Mouse (Mus musculus) large intestine, adult 2 months (tissue): ENCODE results near the gene Fbn1. TPM values are rescaled to one million over a fixed set of nuclear protein-coding genes. Genes with fewer than 3 reads are reported as not detected.

Experiments used
- DNase-seq: peaks from one replicate; pipeline ENCODE4 v3.0.0-alpha.2; 2012; ENCODE audit warnings: low read depth, low spot score
- WGBS: fragments of 180-500 bp; shearing (Covaris S2); methylation state at CpG from one replicate; pipeline ENCODE4 v1.1.7; 2018; 5-methylcytosine and 5-hydroxymethylcytosine counted together
- polyA plus RNA-seq: library from polyadenylated mRNA; depleted of rRNA; stranded (reverse); fragments of >200 nt; gene quantifications from 2 replicates; pipeline ENCODE4 v1.2.3, GENCODE M21; 2012

Fbn1 gene
- polyA plus RNA-seq, 1 experiment: 4.2 TPM

DNA sequence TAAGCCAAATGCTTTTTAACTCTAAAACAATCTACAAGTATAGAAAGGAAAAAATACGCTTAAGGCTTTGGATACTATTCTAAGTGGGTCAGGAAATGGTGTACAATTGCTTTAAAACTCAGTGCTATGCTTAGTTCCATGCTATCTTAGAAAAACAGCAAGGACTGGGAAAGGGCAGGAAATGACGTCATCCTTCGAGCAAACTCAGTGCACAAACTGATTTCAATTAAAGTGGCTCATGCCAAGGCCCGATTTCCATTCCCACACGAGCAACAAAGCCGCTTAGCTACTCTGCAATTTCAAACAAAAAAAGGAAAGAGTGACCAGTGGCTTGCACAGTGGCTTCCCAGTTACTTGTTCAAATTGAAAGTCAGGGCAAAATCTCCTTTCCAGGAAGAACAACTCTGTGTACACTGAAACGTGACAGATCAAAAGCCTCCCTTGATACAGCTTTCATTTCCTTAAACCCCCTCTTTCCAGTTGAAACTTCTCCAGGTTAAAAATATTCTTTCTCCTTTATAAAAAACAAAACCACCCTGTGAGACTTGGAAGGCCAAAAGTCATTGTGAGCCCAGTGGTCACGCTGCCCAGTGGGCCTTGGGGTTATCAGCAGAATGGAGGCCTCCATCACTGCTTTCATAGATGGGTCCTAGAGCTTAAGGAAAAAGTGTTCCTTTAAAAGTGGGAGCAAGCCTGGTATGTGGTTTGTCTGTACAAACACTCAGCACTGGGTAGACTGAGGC, 37.1 kb downstream of the Fbn1 start:
- DNase-seq: no peak
- WGBS: 50% methylated on average over 8 of the region's 8 CpGs

DNA sequence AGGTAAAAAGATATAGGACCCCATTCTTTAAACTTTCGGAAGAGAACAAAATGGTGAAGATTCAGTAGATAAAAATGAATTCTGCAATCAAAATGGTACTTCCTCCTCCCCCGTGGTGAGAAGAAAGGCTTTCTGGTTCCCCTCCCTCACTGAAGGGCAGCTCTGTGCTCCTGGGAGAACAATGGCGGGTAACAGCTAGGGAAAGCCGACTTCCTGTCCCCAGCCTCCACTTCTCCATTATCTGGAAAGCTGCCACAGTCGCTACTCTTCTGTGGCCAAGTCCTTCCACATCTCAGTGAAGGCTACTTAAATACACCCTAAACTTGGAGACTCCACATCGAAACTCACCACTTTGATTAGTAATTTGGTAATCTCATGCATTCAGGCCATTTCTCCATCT, 43.8 kb downstream of the Fbn1 start:
- WGBS: 80% methylated on average over 6 of the region's 6 CpGs
- DNase-seq: no peak

DNA sequence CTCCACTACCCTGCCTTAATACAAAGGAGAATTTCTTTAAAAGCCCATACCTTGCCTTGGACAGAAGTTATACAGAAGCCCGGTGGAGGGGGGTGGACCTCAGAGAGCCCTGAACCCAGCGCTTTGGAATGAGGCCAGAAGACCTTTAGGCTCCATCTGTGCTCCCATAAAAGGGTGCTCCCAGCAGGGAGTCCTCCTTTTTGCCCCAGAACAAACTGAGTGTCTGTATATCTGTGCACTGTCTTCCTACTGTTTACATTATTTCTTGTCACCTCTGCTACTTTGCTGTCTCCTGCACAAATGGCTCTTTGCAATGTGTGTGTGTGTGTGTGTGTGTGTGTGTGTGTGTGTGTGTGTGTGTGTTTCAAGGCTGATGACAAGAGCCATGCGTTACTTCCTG, 48.7 kb downstream of the Fbn1 start:
- DNase-seq: no peak
- 61% methylated on average over 3 of the region's 3 CpGs for WGBS

DNA sequence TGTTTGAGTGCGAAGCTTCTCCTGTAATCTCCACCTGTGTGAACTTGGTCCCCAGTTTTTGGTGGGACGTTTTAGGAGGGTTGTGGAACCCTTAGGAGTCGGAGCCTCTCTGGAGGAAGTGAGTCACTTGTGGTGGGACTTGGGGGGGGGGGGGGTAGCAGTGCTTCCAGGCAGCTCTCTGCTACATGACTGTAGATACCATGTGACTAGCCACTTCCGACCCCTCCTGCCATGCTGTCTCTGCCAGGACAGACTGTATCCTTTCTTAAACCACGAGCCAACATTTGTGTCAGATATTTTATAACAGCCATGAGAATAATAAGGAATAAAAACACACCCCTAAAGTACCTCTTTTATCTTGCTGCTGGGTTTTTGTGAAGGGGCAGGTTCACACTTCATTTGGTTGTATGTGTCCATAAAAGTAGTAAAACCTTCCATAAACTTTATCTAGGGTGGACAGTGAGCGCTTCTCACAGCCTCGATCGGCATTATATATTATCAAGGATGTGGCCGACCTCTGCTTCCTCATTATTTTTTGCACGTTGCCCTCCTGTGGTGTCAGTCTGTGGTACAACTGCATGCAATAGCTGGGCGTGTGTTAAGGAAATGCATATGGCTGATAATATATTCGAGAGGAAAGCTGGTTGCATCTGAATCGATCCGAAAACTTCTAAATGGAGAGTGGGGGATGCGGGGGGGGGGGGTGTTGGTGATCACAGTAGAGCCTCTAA, 51.6 kb downstream of the Fbn1 start:
- no peak for DNase-seq
- WGBS: 51% methylated on average over 15 of the region's 15 CpGs

DNA sequence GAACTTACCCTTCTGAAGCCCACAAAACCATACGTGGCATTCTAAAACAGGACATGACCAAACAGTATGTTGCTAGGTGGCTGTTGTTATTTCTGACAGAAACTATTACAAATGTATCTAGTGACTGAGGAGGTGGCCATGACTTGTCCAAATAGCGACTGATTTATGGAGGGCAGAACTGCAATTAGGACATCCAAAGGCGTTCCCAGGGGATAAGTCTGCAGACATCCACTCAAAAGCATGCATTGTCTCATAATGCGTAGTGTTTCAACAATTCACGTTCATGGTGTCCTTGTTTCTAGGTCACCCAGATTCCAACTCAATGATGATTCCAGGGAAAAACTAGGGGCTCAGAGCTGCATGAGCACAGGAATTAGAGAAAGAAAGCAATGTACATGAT, 53.0 kb downstream of the Fbn1 start:
- WGBS: 68% methylated on average over 5 of the region's 5 CpGs
- DNase-seq: no peak

DNA sequence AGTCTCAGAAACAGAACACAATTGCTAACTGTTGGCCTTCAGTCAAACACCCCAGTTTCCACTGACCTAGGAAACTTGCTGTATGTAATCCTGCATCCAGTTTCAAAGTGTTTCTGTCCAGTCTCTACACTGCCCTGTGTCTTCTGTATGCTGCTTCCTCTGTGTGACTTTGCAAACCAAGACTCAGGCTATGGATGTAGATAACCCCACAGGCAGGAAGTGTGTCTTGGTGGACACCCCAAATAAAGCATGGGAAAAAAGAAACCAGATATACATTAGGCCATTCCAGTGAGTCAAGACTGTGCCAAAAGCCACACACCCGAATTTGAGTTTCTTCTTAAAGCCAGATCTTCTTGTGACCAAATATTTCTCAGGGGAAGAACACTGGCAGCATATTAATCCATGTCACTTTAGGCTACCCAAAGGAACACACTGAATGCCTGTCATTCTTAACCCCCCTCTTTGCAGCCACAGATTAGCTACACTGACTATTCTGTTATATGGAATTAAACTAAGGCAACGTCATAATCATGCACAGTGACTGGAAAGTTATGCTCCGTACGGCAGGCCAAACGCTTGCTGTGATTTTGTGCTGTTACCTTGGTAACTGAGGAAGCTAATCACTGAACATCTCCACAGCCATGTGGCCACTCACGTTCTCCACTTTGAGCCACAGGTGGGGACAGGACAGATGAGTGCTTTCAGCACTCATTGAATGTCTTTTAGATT, 55.3 kb downstream of the Fbn1 start:
- 70% methylated on average over 6 of the region's 6 CpGs for WGBS

DNA sequence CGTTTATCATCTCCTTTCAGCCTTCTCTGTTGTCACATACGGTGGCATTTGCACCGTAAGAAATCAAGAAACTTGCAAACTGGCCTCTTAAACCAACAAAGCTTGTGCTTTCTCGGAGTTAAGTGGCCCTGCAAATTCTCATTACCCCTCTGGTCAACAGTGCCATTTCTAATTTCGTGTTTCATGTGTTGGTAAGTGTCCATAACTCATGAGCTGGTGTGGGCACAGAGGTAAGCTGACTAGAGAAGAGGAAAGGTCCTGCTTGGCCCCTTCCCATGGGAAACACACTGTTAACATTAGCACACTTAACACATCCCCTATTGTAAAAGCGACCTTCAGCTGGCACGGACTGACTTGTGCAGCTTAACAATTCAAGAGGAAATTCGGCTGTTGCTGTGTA, 58.4 kb downstream of the Fbn1 start:
- no peak for DNase-seq
- WGBS: 46% methylated on average over 8 of the region's 8 CpGs

More for the DNA sequence above, 55.3 kb downstream of the Fbn1 start:
- no peak for DNase-seq

DNA sequence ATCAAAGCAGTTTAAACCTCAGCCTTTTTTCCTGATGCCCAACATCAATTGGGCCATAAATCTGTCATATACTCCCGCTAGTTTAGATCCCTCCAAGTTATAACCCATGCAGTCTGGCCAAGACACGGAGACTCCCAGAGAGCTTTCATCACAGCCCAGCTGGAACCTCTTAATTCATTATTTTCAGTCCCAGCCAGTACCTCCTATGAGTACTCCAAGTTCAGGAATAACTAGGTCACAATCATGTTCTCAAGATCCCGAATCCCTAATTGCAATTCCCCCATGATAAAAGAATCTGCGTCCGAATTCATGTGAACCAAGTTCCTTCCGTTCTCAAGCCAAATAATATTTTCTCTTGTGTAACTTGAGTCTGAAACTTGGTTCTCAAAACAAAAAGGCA, 58.9 kb downstream of the Fbn1 start:
- 50% methylated on average over 6 of the region's 6 CpGs for WGBS
- no peak for DNase-seq

DNA sequence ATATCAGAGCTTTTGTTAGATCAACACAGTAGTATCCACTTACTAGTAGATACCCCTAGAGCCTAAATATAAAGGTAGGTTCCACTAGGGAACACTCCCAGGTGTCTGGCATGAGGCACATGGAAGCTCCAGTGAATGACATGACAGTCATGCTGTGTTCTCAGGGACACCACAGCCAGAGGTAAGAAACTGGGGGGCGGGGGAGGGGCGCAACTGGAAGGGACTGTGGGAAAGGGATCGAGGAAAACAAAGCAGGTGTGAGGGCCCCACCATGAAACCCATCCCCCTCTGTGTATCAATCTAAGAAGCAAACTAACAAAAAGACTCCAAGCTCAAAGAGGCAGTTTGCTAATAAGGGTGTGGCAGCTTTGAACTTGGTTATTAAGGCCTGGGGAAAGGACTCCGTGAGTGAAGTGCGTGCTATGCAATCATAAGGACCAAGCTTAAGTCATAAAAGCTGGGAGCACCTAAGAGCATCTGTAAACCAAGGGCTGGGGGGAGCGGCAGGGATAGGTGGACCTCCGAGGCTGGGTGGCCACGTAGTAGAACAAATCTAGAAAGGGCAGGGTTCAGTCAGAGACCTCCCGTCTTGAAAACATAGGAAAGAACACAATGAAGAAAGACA, 60.4 kb downstream of the Fbn1 start:
- DNase-seq: no peak
- WGBS: 44% methylated on average over 9 of the region's 9 CpGs

DNA sequence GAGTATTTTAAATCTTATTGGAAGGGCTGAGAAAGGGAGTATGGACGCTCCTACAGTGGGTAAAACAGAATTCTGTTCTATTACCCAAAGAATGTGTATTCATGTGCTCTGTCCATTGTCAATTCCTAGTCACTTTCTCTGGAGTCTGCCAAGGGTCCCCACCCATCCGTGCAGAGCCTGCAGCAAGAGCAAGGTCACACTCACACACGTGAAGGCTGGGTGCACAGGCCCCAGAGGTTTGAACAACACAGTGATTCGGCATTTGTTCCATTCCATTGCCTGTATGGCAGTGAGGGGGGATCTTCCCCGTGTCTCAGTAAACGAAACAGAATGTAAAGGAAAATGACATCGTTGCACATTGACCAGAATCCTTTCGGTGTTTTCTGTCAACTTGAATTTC, 69.4 kb downstream of the Fbn1 start:
- WGBS: 63% methylated on average over 8 of the region's 8 CpGs
- no peak for DNase-seq

DNA sequence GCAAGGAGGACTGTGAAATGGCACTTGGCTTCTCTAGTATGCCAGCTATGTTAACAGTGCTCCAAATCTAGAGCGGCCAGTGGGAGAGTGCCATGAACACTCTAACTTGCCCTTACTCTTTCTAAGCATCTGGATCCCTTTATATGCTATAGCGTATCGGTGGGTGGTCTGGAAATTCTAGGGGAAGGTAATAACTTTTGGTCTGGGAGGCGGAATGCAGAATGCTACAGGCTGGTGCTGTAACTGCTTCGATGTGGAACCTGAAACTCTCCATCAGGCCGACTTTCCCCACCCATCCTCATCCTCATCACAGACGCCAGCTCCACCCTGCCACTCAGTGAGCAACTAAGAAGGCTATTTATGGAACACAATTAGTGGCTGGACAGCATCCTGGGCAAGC, 71.6 kb downstream of the Fbn1 start:
- no peak for DNase-seq
- WGBS: 70% methylated on average over 7 of the region's 7 CpGs

DNA sequence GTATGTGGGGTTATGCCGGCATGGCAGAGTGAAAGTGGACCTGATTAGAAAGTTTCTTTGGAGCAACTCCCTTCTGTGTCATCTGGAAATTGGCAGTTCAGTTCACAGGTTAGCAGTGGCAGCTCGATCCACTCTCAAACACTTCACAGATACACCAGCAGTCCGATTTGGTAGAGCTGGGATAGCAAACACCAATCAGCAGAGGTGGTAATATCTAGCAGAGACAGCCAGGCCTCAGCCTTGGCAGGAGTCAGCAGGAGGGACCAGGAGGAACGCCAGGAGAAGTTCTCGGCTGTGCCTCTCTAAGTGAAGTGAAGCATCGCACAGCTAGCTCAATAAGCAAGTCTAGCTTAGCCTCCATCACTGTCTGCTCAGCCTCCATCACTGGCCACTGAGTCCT, 74.3 kb downstream of the Fbn1 start:
- DNase-seq: no peak
- WGBS: 84% methylated on average over 6 of the region's 6 CpGs

DNA sequence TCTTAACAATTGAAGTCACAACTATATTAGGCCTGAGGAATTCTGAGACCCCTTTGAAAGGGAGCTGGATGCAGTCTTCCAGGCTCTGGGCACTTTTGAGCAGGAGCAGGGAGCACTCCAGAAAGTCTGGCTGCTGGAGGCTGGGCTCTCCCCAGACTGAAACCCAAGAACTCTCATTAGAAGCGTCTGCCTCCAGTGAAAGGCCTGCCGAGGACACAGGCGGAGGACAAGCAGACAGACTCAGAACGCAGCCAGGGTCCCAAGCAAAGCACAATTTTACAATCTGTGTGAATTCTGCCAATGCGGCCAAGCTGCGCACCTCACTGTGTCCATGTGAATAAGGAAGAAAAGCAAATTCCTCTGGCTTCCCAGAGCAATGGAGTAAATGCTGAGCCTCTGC, 76.3 kb downstream of the Fbn1 start:
- WGBS: 63% methylated on average over 6 of the region's 6 CpGs
- no peak for DNase-seq

DNA sequence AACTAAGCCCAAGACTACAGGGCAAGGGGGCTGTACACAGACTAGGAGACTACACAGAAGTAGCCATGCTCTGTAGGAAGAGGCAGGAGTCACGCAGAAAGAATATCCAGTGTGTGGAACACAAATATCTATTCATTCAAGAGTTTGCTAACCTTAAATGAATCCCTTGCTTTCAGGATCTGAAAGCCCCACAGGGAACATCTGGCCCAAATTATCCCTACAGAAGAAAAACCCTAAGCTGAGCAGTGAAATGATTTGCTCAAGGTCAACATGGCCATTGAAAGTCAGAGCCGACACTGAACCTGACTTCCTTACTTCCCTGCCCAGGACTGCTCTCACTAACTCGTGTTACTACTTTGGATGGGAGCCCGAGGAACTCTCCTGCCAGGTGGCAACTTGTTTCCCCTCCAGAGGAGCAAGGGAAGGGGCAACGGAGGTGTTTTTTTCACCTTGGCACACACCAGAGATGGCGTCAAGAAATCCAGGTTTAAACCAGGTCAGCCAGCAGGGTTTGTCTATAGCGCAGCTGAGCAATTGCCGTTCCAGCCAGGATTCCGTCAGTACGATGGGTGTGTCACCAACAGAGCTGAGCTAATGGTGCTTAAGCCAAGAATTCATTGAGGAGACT, 78.9 kb downstream of the Fbn1 start:
- no peak for DNase-seq
- WGBS: 26% methylated on average over 10 of the region's 10 CpGs

DNA sequence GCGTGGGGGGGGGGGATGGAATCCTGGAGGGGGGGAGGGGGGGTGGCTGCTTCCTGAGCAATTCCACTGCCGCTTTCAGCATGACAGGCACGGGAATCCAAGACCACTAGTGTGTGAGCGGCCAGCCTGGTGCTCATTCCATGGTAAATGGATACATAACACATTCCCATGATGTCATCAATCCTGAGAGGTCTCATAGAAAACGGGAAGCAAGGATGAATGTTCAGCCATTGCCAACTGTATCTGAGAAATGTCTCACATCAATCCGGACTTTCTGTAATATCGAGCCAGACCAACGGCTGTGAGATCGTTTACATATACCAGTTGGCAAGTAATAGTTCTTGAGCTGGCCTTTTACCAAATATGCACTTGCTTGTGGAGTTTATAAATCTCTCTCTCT, 87.2 kb downstream of the Fbn1 start:
- 60% methylated on average over 9 of the region's 9 CpGs for WGBS
- DNase-seq: no peak

DNA sequence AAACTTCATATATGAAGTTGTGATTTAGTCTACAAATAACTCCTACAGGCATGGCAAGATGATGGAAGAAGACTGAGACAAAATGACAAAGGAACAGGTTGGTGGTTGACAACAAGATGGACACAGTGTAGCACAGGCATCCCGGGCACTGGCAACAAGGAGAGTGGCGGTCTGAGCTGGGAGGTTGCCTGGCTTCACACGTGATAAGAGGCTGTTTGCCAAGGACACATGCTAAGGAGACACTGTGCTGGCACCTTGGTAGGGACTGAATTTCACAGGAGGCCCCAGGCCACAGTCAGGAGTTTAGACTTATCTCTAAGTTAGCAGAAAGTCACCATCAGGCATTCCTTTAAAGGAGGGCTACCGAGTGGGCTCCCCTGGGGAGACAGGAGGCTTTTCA, 88.1 kb downstream of the Fbn1 start:
- DNase-seq: no peak
- 72% methylated on average over 4 of the region's 4 CpGs for WGBS

DNA sequence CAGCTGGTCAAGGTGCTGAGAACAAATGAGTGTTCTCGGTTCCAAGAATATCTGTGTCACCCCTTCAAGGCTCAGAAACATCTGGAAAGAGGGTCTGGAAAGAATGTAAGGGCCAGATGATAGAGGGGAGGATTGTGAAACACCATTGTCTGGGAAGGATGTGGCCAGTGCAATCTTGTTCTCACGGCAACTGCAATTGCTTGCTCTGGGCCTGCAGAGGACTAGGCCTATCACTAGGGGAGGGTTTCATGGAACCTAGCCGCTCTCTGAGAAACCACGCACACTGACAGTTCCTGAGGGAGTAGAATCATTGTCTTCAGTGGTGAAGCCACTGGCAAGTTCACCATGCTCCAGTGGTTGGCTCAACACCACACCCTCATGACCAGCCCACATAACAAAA, 89.2 kb downstream of the Fbn1 start:
- no peak for DNase-seq

DNA sequence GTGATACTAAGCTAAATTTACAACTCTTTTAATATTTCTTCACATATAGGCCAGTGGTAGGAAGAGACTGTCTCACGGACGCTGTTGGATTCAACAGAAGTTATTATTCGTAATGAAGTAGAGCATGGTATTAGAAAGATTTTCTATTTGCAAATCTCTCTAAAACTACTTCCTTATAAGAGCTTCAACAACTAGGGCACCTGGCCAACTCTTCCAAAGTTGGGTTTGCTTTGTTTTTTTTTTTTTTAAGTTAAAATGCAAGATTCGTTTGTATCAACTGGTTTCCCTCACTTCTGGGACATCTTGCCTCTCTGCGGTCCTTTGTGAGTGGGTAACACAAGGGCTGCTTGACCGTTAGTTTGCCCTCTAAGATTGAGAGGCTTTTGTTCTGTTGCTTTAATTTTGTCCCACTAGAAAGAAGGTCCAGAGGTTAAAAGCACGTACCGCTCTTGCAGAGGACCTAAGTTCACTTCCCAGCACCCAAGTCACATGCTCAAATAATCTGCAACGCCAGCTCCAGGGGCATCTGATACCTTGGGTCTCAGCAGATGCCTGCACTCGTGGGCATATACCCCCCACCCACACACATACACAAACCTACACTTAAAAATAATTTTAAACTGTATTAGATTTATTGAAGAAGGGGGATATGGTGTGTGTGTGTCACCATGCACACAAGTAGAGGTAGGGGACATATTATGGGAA, 91.1 kb downstream of the Fbn1 start:
- DNase-seq: no peak
- WGBS: 67% methylated on average over 10 of the region's 10 CpGs

More for the DNA sequence above, 89.2 kb downstream of the Fbn1 start:
- WGBS: 68% methylated on average over 4 of the region's 4 CpGs

DNA sequence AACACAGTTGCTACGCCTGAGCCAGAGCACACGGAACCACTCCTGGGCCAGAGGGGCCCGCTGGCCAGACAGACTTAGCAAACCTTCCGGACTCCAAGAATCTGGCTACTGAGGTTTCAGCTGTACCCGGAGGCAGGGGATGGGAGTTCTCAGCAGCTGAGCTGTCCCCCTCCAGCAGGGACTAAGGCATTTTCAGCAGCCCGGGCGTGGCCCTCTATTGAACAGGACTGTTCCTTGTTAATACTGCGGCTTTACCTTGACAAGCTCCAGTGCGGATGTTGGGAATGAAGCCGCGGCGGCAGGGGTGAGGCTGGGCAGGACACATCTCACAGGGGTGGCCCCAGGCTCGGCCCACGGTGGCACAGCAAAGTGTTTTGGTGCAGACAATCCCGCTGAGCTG, 95.4 kb downstream of the Fbn1 start:
- WGBS: 80% methylated on average over 15 of the region's 15 CpGs
- DNase-seq: no peak
